Mouse (Mus musculus) kidney, adult 8-10 months (tissue): ENCODE data around the gene Syt11.
A peak's percentile ranks its signal among the peaks of the same experiment; 100 is the strongest.
"Not testable (repeated sequence)": the region's sequence is repeated elsewhere in the genome, so short reads cannot be mapped to it uniquely, and the experiment has no call there.

Experiments used
- DNase-seq, 2 experiments: peaks; one replicate each; pipeline ENCODE4 v3.0.0; 2022

The Syt11 gene

DNA sequence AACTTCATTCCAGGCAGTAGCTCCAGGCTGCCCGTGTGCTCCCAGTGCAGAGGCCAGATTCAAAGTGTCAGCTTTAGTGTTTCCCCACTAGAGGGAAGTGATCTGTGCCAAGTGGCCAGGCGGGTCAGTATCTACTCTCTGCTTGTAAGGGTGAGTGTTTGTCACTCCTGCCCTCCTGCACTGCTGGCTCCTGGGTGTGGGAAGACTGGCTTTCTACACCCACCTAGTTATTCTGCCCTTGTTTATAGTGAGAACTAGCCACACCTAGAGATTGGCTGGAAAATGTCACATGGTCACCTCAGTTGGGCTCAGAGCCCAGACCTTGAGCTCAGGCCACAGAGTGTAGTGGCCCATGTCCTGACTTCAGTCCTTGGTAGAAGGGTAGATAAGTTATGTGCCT is 55.9 kb downstream of the Syt11 start:
- DNase-seq: peak; percentile 75 to 82

DNA sequence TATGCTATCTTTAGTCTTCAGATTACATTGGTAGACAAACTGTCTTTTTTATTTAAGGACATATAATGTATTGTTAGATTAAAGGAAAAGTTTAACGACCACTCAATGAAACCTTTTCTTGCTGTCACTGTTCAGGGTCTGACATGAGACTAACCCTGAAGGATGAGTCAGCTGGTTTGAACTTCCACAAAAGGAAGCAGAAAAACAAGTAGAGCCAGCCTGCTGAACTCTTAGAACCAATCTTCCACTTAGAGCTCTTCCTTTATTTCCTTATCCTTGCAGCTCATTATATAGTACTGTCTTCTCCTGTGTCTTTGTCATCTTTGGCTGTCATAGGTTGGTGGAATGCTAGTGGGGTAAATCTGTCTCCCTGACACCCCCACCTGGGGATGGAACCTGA is 57.1 kb downstream of the Syt11 start:
- DNase-seq: no peak

DNA sequence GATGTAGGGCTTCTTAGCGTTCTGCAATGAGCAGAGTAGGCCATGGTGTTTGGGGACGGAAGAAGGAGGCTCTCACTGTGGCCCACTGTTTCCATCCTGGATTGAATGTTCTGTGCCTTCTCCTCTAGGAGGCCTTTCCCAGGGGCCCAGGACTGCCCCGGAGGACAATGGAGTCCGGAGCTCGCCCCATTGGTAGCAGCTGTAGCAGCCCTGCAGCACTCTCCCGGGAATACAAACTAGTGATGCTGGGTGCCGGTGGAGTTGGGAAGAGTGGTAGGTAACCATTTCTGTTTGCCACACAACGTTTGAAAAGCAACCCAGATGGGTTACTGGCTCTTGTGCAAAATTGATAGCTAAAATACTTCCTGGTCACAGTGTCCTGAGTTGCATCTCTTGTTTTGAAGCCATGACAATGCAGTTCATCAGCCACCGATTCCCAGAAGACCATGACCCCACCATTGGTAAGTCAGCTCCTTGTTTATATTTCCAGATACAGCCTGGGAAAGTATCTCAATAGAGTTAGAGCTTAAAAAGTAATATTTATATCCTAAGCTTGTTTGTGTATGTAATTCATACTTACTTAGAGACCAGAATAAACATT is 57.7 kb downstream of the Syt11 start:
- DNase-seq: peak; percentile 13 to 36

DNA sequence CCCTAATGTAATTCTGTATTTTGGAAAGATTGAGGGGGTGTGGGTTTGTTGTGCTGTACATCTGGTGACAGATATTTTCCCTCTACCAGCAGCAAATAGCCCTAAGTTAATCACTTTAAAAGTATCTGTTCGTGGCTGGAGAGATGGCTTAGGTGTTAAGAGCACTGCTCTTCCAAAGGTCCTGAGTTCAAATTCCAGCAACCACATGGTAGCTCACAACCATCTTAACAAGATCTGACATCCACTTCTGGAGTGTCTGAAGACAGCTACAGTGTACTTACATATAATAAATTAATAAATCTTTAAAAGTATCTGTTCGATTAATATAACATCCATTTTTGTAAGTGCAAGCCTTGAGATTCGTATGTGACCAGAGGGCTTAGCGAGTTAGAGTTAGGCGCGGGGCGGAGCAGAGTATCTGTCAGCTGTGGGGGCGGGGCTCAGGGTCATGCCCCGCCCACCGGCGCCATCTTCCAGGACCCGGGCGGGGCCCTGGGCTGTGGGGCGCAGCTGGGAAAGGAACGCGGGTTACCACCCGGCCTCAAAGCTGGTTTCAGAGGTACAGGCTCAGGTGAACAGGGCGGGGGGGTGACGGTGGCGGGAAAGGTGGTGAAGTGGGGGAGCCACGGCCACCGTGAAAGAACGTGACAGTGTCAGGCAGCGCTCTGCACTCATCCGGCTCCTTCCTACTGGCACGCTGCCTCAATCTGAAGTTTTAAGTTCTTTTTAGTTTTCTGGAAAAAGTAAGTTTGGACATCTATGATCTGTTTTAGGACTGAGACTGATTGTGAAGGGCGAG is 58.4 kb downstream of the Syt11 start, which contains the start of gene Rit1:
Gene Rit1 (plus strand): TSS at position 440 of the 799 bp plus-strand sequence.
- DNase-seq: peak; percentile 73 to 86

GRCm38 (mm10) chr3:88715716-88716115 is 59.2 kb downstream of the Syt11 start:
- not testable (repeated sequence) for DNase-seq

GRCm38 (mm10) chr3:88714725-88715124 is 60.2 kb downstream of the Syt11 start:
- DNase-seq: no peak

DNA sequence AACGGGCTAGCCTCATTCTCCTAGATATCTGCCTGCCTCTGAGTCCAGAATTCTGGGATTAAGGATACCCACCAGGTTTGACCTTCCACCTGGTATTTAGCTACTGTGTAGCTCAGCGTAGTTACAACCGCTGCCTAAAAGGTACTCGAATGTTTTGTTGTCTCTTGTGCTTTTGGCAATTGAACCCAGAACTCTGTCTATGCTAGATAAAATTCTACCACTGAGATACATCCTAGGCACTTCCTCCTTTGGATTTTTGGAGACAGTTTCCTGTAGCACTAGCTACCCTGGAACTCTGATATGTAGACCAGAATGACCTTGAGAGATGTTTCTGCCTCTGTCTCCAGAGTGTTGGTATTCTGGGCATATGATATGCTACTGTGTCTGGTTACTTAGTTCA is 61.3 kb downstream of the Syt11 start:
- no peak for DNase-seq

DNA sequence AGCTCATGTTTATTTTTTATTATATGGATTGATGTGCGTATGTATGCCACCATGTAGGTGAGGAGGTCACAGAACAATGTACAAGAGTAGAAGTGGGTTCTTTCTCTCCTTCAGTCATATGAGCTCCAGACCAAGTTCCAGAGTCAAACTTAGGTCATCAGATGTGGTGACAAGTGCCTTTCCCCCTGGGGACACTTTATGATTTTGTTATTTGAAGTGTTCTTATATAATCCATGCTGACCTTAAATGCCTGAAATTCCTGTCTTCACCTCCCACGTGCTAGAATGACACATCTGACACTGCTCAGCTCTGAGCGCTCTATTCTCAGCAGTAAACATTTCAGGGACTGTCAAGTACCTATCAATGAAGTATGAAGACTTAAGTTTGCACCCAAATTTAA is 73.7 kb downstream of the Syt11 start:
- DNase-seq: no peak

- no peak for DNase-seq
Observed at GRCm38 (mm10) chr3:88700247-88700646, 74.7 kb downstream of the Syt11 start.

DNA sequence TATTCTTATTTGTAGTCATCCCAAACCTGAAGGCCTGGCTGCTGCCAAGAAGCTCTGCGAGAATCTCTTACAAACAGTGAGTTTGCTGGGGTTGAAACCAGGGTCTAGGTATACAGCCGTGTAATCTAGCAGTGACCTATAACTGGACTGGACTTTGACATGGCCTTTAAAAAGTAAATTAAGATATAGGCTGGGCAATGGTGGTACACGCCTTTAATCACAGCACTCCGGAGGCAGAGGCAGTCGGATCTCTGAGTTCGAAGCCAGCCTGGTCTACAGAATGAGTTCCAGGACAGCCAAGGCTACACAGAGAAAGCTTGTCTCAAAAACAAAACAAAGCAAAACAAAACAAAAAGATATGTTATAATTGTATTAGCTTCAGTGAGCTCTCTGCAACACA is 76.1 kb downstream of the Syt11 start:
- DNase-seq: no peak

DNA sequence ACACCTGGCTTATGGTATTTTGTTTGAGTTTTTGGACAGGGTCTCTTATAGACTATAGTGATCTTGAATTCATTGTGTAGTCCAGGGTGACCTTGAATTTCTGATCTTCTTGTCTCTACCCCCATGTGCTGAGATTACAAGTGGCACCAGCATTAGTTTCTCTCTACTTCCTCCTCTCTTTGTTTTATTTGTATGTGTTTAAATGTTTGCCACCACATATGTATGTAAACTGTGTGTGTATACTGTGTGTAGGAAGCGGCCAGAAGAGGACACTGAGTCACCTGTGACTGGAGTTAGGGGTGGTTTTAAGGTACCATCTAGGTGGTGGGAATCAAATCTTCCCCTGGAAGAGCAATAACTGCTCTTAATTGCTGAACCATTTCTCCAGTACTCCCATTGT is 76.9 kb downstream of the Syt11 start:
- no peak for DNase-seq

DNA sequence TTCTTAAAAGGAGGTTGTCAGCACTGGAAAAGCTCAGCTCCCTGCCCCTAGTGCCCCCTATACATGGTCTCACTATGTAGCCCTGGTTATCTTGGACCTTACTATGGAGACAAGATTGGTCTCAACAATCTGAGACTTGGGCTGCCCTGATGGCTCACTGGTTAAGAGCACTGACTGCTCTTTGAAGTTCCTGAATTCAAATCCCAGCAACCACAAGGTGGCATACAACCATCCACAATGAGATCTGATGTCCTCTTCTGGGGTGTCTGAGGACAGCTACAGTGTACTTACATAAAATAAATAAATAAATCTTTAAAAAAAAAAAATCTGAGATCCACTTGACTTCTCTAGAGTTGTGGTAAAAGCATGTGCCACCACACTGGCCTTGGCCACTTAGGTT is 79.4 kb downstream of the Syt11 start:
- no peak for DNase-seq
